Mouse (Mus musculus) Patski (cell line): ENCODE measurements around the gene Atp13a2. TPM values are rescaled to one million over a fixed set of nuclear protein-coding genes. Genes with fewer than 3 reads are reported as not detected.

ENCODE experiments used
- ATAC-seq: fragments of 100-300 bp; one replicate; pipeline ENCODE4 v1.8.0; 2021
- CTCF ChIA-PET: fragments of 350-600 bp; sonication (Branson Sonifier 250); formaldehyde crosslinking; loops from one replicate; lab custom pipeline; 2022; ENCODE audit warnings: inconsistent platforms; lab: Charles Lee
- POLR2A ChIA-PET: fragments of 350-600 bp; sonication (Branson Sonifier 250); formaldehyde crosslinking; loops from one replicate; lab custom pipeline; 2022; ENCODE audit warnings: antibody characterized with exemption, inconsistent platforms; lab: Charles Lee
- DNase-seq: peaks from one replicate; pipeline ENCODE4 v3.0.0-alpha.2; 2011; ENCODE audit warnings: low read depth, low spot score
- H3K27me3 ChIP-seq: fragments of 371-371 bp; one replicate; pipeline ENCODE4 v1.5.1; 2021
- CTCF ChIP-seq: fragments of 100-300 bp; IDR thresholded peaks from one replicate; pipeline ENCODE4 v1.5.1; 2021
- in situ Hi-C: fragments of 300-500 bp; cut with MboI; formaldehyde crosslinking; loops from 3 replicates; pipeline ENCODE4 v1.11.1; 2018; ENCODE audit warnings: low pct_unique_long_range_greater_than_20kb, mixed read lengths
- polyA plus RNA-seq: library from polyadenylated mRNA; unstranded; gene quantifications from one replicate; pipeline ENCODE4 v1.2.3, GENCODE M21; 2021

The Atp13a2 gene
- polyA plus RNA-seq, 1 experiment from 2014 or later = 42.6 TPM

- no peak for TF ChIP-seq CTCF
- in situ Hi-C loops = no loop called here
- no peak for ATAC-seq
- POLR2A ChIA-PET = no interaction called here
- CTCF ChIA-PET = interaction anchor here (1.7 kb wide), 1 partner anchor 38 kb away, joined by 5 read pairs; no protein-coding TSS in a partner anchor
- DNase-seq = no peak
- no peaks in the 10 kb centered on the region for H3K27me3 ChIP-seq
Measured at GRCm38 (mm10) chr4:140993846-140994245, 7.2 kb downstream of the Atp13a2 start.

- CTCF ChIA-PET = no interaction called here
- no peak for TF ChIP-seq CTCF
- POLR2A ChIA-PET = no interaction called here
- no peaks in the 10 kb centered on the region for H3K27me3 ChIP-seq
- DNase-seq (no peak), ATAC-seq (no peak)
- in situ Hi-C loops = no loop called here
Measured at GRCm38 (mm10) chr4:140995811-140996210, 9.1 kb downstream of the Atp13a2 start.

GRCm38 (mm10) chr4:140996812-140997211 is 10.1 kb downstream of the Atp13a2 start:
- CTCF ChIA-PET = no interaction called here
- ATAC-seq (no peak), DNase-seq (no peak)
- POLR2A ChIA-PET = no interaction called here
- no peak for TF ChIP-seq CTCF
- H3K27me3 ChIP-seq = no peaks in the 10 kb centered on the region
- in situ Hi-C loops = no loop called here

- ATAC-seq = no peak
- in situ Hi-C loops = no loop called here
- TF ChIP-seq CTCF = no peak
- no peaks in the 10 kb centered on the region for H3K27me3 ChIP-seq
- CTCF ChIA-PET = no interaction called here
- POLR2A ChIA-PET = no interaction called here
- DNase-seq = no peak
Measured at GRCm38 (mm10) chr4:141005983-141006382, 19.3 kb downstream of the Atp13a2 start.

- CTCF ChIA-PET = interaction anchor here (1.0 kb wide), 1 partner anchor 10 kb away, joined by 3 read pairs; no protein-coding TSS in a partner anchor
- in situ Hi-C loops = no loop called here
- no peaks in the 10 kb centered on the region for H3K27me3 ChIP-seq
- no peak for TF ChIP-seq CTCF
- peak; percentile 28 for ATAC-seq
- POLR2A ChIA-PET = no interaction called here
- DNase-seq = no peak
Measured at GRCm38 (mm10) chr4:141008028-141008427, 21.4 kb downstream of the Atp13a2 start.

- DNase-seq (no peak), ATAC-seq (no peak)
- CTCF ChIA-PET = no interaction called here
- no peak for TF ChIP-seq CTCF
- POLR2A ChIA-PET = no interaction called here
- H3K27me3 ChIP-seq = no peaks in the 10 kb centered on the region
- in situ Hi-C loops = no loop called here
Measured at GRCm38 (mm10) chr4:141010118-141010517, 23.4 kb downstream of the Atp13a2 start, which contains the start of gene Mfap2. Gene Mfap2 (plus strand): TSS chr4:141010418.

- no peak for DNase-seq
- H3K27me3 ChIP-seq = no peaks in the 10 kb centered on the region
- ChIA-PET POLR2A (no interaction called here), CTCF (no interaction called here)
- no peak for TF ChIP-seq CTCF
- ATAC-seq = no peak
- in situ Hi-C loops = no loop called here
Measured at GRCm38 (mm10) chr4:141010526-141010925, 23.9 kb downstream of the Atp13a2 start.

GRCm38 (mm10) chr4:141010941-141011429 is 24.3 kb downstream of the Atp13a2 start:
- DNase-seq = no peak
- CTCF ChIA-PET = no interaction called here
- no peak for TF ChIP-seq CTCF
- ATAC-seq = no peak
- POLR2A ChIA-PET = interaction anchor here (0.6 kb wide), 1 partner anchor 26 kb away, joined by 3 read pairs; no protein-coding TSS in a partner anchor
- no peaks in the 10 kb centered on the region for H3K27me3 ChIP-seq
- in situ Hi-C loops = no loop called here

- no peak for TF ChIP-seq CTCF
- ATAC-seq (no peak), DNase-seq (no peak)
- in situ Hi-C loops = no loop called here
- H3K27me3 ChIP-seq = no peaks in the 10 kb centered on the region
- POLR2A ChIA-PET = interaction anchor here (0.6 kb wide), 1 partner anchor 26 kb away, joined by 3 read pairs; no protein-coding TSS in a partner anchor
- CTCF ChIA-PET = no interaction called here
Measured at GRCm38 (mm10) chr4:141011556-141012328, 25.1 kb downstream of the Atp13a2 start.

GRCm38 (mm10) chr4:141012558-141012957 is 25.9 kb downstream of the Atp13a2 start:
- no peak for TF ChIP-seq CTCF
- in situ Hi-C loops = no loop called here
- ChIA-PET POLR2A (interaction anchor here (0.9 to 1.0 kb wide), 2 partner anchors 9 to 29 kb away, joined by 3 to 5 read pairs; no protein-coding TSS in a partner anchor), CTCF (interaction anchor here (1.2 kb wide), 2 partner anchors 19 to 32 kb away, joined by 3 read pairs; no protein-coding TSS in a partner anchor)
- DNase-seq (no peak), ATAC-seq (no peak)
- no peaks in the 10 kb centered on the region for H3K27me3 ChIP-seq

- no peak for TF ChIP-seq CTCF
- CTCF ChIA-PET = interaction anchor here (1.2 kb wide), 1 partner anchor 31 kb away, joined by 3 read pairs; no protein-coding TSS in a partner anchor
- H3K27me3 ChIP-seq = no peaks in the 10 kb centered on the region
- DNase-seq (no peak), ATAC-seq (no peak)
- in situ Hi-C loops = no loop called here
- POLR2A ChIA-PET = no interaction called here
Measured at GRCm38 (mm10) chr4:141014114-141014513, 27.4 kb downstream of the Atp13a2 start.
